Mouse (Mus musculus) testis, postnatal 10 days (tissue): ENCODE data around the gene Sobp.

Experiments used
- DNase-seq: peaks from one replicate; pipeline ENCODE4 v3.0.0; 2021; ENCODE audit warnings: low spot score

Gene Sobp

DNA sequence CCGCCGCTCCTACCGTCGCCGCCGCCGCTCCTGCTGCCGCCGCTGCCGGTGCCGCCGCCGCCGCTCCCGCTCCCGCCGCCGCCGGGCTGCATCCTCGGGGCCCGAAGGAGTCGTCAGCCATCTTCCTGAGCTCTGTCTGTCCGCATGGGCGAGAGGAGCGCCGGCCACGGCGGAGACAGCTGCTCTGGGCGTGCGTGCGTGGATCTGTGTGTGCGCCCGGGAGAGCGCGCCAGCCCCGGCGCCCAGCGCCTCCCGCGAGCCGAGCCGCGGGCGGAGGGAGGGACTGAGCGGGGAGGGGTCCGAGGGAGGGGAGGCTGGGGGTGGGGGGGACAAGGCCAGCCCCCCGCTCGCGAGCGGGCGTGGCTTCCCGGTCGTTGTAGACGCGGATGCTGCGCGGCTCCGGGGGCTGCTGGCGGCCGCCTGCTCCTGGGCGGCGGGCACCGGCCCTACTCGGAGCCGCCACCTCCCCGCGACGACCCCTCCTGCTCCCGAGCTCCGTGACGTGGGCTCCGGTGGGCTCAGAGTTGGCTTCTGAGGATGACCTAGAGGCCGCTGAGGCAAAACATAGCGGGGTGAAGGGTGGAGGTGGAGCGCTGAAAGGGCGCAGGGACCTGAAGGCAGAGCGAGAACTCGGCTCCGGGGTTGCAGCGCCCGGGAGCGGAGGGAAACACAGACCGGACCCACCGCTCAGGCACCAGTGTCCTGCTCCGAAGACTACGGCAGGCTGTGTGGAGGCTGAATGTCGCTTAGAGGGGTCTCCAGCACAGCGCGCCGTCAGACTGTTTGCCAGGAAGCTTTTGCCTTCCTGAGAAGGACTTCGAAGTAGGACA, at the start of gene Sobp, which contains the start of gene 9030612E09Rik:
Gene Sobp, minus strand, starts transcription at position 205 of the 830 bp plus-strand sequence.
Gene 9030612E09Rik, plus strand, starts transcription at position 379 of the 830 bp plus-strand sequence.
- peak; percentile 81 for DNase-seq

DNA sequence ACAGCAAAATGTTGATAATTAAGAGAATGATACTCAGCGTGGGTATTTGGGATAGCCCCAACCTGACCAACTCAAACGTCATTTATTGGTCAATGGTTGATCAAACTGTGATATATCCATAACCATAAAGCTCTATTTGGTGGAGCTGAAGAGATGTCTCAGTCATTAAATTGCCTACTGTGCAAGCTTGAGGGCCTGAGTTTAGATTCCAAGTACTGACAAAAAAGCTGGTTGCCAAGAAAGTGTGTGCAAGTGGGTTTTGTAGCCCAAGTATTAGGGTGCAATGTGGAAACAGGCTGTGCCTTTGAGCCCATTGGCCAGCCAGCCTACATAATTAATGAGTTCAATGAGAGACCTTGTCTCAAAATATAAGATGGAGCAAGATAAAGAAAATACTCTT, 49.1 kb upstream of the Sobp start:
- no peak for DNase-seq

DNA sequence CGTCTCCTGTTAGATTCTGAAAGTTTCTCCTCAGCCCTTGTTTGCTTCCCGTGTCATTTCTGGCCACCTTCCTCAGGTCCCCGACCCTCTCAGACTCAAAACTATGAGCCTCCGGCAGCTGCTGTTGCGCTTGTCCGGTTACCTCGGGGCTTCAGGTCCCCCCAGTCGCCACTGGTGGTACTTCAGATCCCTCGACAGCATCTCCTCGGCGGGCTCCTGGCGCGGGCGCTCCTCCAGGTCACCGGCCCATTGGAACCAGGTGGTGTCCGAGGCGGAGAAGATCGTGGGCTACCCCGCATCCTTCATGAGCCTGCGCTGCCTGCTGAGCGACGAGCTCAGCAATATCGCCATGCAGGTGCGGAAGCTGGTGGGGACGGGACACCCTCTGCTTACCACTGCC, 47.3 kb upstream of the Sobp start:
- DNase-seq, result peak; percentile 68

DNA sequence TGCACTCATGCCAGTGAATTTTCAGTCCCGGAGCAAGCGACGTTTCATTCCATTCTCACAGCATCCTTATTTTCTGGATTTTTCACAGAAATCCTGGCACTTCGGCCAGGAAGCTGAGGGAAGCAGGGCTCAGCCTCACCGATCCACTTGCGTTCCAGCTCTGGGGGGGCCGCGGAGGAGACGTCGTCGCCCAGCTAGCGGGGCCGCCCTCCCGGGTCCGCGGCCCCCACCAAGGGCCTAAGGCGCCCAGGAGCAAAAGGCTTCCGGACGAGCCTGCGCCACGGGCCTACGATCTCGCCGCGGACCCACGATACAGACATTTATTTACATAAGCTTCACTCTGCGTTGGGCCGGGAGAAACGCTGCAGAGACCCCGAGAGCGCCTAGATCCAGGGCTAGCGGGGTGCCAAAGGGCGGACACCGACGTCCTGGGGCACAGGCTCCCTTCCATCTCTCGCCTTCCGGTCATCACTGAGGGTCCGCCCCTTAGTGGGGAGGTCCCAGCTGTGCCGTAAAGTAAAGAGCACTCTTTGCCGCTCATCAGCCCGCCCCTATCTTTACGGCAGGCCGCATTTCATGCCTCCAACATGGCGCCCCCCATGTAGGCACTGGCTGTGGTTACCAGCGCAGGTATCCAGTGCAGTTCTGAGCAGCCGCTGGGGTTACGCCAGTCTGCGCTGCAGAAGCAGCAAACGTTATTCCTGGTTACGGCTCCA, 46.7 kb upstream of the Sobp start, which contains the start of gene Pdss2:
Gene Pdss2, plus strand, starts transcription at position 577 of the 716 bp plus-strand sequence.
- peak; percentile 93 for DNase-seq

DNA sequence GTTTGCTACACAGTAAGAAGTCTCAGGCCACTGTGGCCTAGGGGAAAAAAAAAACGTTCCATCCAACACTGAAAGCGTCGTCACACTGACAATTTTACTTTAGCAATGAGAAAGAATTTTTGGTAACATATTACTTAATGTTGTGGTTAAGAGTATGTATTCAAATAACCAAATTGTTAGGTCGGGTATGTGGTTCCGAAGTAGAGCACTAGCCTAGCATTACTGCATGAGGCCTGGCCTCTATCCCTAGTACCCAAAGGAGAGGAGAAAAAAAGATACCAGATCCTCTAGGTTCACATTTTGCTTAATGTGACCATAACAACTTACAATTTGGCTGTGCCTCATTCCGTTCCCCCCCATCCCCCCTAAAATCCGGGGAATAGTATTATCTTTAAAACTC, 46.1 kb upstream of the Sobp start:
- DNase-seq, result no peak

DNA sequence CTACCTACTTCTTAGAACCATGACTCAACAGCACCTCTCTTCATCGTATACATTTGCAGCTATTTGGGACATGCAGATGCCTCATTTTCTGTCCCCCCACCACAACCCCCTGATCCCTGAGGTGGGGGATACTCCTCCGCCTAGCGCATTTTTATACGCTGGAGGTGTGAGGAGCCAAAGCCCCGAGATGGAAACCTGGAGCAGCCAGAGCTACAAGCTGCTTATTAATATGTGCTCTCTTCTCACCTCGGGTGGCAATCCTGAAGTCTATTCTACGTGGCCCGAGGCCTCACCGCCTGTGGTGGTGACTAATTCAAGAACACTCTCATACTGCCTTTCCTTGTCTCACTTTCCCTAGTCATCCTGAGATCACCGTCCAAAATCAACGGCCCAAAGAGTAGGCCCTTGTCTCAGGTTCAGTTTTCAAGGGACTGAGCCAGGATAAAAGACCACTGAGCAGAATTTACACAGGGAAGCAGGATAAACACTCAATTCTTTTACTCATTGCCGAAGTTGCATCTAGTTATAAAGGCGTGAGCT, 43.1 kb upstream of the Sobp start:
- no peak for DNase-seq

DNA sequence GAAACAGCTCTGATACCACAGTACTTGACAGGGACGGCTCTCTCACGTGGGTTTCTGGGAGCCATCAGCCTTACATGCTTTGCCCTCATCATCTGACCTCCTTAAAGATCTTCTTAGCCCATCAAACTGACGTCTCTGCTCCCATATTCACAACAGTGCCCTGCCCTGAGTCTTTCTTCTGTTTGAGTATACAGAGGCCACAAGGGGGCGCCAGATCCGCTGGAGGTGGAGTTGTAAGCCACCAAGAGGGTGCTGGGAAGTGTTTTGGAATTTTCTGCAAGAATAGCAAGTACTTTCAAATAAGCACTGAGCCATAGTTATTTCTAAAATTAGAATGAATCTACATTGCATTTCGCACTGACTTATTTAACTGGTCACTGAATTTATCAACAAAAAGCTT, 37.5 kb upstream of the Sobp start:
- peak; percentile 67 for DNase-seq

DNA sequence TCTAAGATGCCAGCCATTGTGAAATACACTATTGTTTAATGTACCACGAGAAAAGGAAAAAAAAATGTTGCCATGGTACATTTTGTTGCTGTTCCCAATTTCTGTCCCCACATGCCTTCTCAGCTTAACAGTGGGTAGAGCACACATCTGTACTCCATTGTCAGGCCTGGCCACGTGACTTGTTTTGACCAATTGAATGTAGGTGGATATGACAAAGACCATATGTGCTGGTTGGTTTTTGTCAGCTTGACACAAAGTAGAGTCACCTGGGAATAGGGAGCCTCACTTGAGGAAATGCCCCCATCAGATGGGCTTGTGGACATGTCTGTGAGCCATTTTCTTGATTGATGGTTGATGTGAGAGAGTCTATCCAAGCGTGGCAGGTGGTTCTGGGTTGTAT, 29.5 kb upstream of the Sobp start:
- DNase-seq, result no peak

DNA sequence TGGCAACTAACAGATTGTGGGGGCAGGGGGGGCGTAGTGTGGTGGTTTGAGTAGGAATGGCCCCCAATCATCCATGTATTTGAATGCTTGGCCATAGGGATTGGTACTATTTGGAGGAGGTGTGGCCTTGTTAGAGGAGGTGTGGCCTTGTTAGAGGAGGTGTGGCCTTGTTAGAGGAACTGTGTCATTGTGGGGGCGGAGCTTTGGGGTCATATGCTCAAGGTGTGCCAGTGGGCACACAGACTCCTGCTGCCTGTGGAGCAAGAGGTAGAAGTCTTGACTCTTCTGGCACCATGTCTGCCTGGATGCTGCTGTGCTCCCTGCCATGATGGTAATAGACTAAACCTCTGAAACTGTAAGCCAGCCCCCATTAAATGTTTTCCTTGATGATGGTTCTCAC, 25.9 kb upstream of the Sobp start:
- no peak for DNase-seq

DNA sequence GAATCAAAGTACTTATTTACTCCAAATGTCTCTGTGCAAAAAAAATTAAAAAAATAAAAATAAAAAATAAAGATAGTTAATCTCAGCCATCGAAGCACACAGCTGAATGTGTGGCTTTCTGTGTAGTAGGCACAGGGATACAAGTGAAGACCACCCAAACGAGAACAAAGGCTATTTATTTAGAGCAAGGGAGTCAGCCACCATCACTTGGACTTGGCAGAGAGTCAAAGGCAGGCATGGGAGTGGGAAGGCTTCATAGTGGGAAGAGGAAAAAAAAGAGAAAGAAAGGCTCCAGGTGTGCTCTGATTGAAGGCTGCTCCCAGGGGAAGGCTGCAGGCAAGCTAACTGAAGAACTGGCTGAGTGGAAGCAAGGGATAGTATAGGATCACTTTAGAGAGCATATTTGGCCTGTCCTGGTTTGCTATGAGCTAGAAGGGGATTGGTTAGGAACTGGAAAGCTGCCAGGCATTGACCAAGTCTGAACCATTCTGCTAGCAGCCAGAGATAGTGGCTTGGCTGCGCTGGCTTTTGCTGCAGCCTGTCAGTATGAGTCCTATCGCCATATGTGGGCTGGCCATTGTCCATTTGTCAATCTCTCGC, 6.1 kb upstream of the Sobp start:
- DNase-seq, result no peak

DNA sequence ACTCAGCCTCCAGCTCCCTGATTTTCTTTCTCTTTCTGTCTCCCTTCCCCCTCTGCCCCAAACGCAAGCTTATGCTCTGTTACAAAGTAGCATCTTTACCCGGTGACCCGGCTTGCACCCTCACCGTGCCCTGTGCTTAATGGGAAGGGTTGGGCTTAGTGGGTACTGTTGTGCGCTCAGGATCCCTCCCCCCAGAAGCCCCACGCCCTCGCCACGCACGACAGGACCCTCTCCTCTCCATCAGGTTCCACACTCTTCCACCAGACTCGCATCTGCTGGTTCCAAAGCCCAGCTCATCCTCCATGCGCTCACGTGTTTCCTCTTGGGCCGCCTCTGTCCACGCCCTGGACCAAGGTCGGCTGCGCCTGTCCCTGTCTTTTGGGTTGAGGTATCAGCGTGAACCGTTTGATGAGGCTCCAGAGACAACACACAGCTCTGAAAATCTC, 849 bp upstream of the Sobp start:
- DNase-seq, result peak; percentile 69

DNA sequence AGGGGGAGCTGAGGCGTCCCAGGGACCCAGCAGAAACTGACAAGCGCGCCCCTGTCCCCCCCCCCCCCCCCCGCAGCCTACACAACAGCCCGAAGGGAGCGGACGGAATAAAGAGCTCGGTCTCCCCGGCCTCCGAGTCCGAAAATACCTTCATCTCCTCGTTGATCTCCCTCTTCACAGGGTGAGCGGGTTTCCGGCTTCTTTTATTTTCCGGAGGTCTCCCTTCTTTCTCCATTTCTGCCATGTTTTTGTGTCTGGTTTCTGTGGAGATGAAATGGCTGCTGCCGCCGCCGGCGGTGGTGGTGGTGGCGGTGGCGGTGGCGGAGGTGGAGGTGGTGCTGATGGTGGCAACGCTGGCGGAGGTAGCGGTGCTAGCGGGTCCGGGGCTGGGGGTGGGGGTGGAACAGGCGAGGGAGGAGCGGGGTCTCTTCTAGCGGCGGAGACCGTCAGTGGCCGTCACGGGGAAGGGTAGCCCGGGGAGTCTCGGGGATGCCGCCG, 453 bp downstream of the Sobp start:
- peak; percentile 62 for DNase-seq

DNA sequence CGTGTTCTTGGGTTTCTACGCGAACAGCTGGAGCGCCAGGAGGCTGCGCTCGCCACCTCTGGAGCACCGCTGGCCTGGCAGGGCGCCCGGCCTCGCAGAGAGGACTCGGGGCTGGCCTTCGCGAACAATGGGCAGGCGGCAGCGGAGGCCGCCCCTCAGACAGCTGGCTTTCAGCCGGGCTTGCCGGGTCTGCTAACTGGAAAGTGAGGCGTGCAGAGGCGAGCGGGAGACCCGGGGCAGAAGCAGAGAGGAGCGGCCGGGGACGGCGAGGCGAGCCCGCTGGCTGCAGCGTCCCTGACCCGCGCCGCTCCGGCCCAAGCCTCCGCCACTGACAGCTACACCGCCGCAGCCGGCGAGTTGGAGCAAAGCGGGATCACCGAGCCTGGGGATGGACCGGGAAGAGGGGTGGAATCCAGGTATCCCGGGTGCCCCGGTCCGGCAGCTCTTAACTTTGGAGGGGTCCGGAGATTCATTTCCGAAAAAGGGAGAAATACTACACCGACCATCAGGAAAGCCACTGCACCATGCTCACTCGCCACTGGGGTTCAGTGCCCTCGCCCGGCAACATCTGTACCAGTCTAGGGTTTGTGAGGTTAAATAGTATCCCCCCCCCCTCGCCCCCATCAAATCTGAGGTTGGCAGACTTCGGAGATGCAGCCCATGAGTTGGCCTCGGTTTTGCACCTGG, 1.0 kb downstream of the Sobp start:
- DNase-seq, result peak; percentile 84

DNA sequence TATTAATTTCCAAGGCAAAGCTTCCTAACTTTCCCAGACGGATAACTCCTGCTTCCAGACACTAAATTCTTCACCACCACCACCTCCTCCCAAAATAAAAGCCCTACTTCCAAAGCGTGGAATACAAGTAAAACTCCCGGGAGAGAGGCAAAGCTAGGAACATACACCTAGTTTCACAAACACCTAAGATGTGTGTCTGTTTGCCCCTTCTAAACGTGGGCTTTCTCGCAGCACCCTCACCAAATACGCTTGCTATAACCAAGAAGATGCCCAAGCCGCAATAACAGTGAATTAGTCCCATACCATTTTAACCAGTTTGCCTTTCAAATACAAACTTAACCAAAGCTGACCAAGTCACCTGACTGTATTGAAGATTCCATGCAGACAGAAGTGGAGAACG, 1.8 kb downstream of the Sobp start:
- DNase-seq, result no peak

DNA sequence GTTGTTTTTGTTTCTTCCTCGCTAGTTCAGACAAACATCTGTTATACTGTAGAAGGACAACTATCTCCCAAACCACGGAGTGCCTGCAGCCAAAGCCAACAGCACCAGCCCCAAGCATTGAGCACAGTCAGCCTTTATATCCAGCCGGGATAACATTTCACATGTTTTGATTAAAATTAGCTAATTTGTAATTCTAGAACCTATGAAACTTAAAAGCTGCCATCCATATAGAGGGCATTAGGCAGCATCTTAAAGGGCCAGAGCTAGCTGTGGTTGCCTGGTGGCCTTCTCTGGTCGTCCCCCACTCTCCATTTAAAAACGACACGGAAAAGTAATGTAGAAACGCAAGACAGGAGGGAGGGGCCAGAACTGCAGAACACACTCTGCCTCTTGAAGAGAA, 2.3 kb downstream of the Sobp start:
- DNase-seq, result no peak

DNA sequence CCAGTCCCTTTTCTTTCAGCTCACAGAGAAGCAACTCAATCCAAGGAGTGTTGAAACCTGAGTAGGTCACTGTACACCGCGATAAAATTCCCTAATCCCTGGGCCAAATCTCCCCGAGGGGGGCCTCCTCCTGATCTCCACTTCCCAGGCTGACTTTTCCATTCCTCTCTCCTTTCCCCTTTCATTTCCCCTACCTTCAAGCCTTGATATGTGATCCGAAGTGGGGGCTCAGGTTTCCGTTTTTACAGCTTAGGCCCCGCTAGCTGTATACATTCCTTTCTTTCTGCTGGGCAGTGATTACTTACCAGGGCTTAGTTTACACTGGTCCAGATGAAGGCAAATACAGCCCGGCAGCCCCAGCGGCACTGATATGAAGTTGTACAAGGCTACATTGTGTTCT, 3.2 kb downstream of the Sobp start:
- no peak for DNase-seq

DNA sequence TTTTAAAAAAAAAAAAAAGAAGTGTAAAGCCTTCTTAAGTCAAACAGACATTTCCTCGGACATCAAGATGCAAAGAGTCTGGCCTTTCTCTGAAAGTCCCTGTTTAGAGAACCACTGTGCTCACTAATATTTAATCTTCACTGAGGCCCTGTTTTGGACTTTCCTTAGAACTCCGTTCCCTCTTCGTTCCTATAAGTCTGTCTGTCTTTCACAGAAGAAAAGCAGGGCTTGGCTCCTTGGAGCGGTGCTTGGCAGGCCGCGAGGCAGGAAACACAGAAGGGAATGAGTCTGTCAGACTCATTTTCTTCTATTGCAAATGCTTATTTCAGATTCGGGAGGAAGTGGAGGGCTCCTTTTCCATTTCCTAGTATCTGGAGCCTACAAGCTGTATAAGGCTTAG, 5.5 kb downstream of the Sobp start:
- DNase-seq, result no peak

DNA sequence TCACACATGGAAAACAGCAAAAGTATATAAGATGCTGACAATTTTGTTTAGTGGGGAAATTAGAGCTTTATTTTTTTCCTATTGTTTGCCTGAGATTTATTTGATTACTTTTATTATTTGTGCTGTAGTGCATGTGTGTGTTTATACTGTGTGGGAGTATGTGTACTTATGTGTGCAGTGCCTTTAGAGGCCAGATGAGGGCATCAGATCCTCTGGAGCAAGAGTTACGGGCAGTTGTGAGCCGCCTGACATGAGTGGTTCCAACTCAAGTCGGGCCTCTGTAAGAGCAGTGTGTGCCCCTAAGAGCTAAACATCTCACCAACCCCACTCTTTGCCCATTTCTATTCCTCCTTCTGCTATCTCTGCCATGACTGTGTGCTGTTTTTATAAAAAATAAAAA, 7.5 kb downstream of the Sobp start:
- DNase-seq, result no peak

DNA sequence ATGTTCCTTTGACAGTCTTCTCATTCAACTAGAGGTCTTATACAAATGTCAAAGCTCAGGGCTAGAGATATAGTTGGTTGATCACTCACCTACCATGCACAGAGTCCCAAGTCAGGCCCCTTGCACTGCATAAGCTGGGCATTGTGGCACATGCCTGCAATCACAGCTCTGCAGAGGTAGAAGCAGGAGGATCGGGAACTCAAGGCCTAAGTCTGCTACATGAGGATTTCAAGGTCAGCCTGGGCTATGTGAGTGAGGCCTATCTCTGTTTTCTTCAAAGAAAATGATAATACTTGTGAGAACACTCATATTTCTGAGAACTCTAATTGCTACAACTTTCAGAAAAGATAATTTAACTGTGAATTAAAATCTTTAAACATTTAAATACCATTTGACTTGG, 8.2 kb downstream of the Sobp start:
- no peak for DNase-seq

DNA sequence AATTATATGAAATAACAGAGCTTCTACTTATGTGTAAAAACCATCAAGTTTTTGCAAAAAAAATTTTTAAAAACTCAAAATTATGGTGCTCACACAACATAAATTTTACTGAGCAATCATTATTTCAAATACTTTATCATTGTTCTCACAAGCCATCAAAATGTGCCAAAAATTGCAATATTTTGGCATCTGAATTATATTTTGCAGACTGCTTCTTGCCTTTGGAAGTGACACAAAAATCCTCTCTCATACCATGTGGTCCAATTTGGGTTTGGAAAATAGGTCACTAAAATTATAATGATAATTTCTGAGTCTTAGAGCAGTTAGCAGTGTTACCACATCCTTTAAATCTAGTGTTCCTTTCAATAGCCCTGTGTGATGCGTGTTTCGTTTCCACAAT, 9.9 kb downstream of the Sobp start:
- no peak for DNase-seq

DNA sequence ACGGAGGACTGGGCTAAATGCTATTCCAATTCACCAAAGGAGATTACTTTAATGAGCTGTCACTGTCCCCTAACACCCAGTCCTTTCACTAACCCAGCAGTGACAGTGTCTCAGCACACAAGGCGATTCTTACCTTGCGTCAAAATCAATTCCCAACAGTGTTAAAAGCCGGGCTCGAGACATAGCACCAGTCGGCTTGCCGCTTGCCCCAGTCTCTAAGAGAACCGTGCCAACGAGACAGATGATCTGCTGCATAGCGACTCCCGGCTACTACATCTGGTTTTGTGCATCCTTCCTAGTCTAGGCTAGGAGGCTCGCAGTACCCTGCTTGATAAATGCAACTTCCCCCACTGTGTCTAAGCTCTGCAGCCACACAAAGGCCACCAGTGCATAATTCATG, 12.0 kb downstream of the Sobp start:
- no peak for DNase-seq

DNA sequence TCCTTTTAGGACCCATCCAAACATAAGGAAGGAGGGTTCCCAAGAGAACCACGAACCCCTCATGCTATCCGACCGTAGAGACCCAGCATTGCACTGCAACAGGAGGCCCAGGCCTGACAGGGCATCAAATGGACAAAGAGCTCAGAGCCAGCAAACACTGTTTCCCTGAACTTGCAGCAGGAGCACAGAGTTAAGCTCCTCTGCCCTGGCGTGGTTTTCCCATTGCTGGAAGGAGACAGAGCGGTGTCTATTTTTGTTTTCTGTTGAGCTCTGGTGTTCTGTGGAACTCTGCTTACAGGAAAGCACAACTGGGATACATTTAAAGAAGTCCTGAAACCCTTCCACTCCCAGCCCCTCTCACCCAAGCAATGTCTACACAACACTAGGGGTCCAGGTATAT, 15.0 kb downstream of the Sobp start:
- no peak for DNase-seq
